Mouse (Mus musculus): ENCODE measurements around the gene Mroh8.
"Not testable (repeated sequence)": the region's sequence is repeated elsewhere in the genome, so short reads cannot be mapped to it uniquely, and the experiment has no call there.

The Mroh8 gene

GRCm38 (mm10) chr2:157288996-157289395 is 9.6 kb upstream of the Mroh8 start:
- DNase-seq (ENCODE audit: low read depth, low spot score) = no peak

GRCm38 (mm10) chr2:157287542-157287941 is 8.2 kb upstream of the Mroh8 start:
- DNase-seq (ENCODE audit: low read depth, low spot score) = peak; percentile 36

GRCm38 (mm10) chr2:157283321-157283720 is 4.0 kb upstream of the Mroh8 start:
- no peak for DNase-seq (ENCODE audit: low read depth, low spot score)

- peak; percentile 87 for DNase-seq (ENCODE audit: low read depth, low spot score)
Measured at GRCm38 (mm10) chr2:157278717-157279415, 483 bp downstream of the Mroh8 start, which contains the start of gene Rpn2. Rpn2 (plus strand) TSS chr2:157279017.

- DNase-seq (ENCODE audit: low read depth, low spot score) = no peak
Measured at GRCm38 (mm10) chr2:157263832-157264231, 15.5 kb downstream of the Mroh8 start.

GRCm38 (mm10) chr2:157263101-157263500 is 16.2 kb downstream of the Mroh8 start:
- no peak for DNase-seq (ENCODE audit: low read depth, low spot score)

GRCm38 (mm10) chr2:157262506-157262905 is 16.8 kb downstream of the Mroh8 start:
- DNase-seq (ENCODE audit: low read depth, low spot score) = no peak

GRCm38 (mm10) chr2:157261930-157262329 is 17.4 kb downstream of the Mroh8 start:
- DNase-seq (ENCODE audit: low read depth, low spot score) = no peak

- peak; percentile 18 for DNase-seq (ENCODE audit: low read depth, low spot score)
Measured at GRCm38 (mm10) chr2:157259720-157260119, 19.6 kb downstream of the Mroh8 start.

- DNase-seq (ENCODE audit: low read depth, low spot score) = no peak
Measured at GRCm38 (mm10) chr2:157248111-157248510, 31.2 kb downstream of the Mroh8 start.

GRCm38 (mm10) chr2:157245603-157246002 is 33.7 kb downstream of the Mroh8 start:
- DNase-seq (ENCODE audit: low read depth, low spot score) = no peak

GRCm38 (mm10) chr2:157245001-157245400 is 34.3 kb downstream of the Mroh8 start:
- DNase-seq (ENCODE audit: low read depth, low spot score) = no peak

- no peak for DNase-seq (ENCODE audit: low read depth, low spot score)
Measured at GRCm38 (mm10) chr2:157235946-157236345, 43.4 kb downstream of the Mroh8 start.

- not testable (repeated sequence) for DNase-seq (ENCODE audit: low read depth, low spot score)
Measured at GRCm38 (mm10) chr2:157221916-157222315, 57.4 kb downstream of the Mroh8 start.

- no peak for DNase-seq (ENCODE audit: low read depth, low spot score)
Measured at GRCm38 (mm10) chr2:157220108-157220507, 59.2 kb downstream of the Mroh8 start.

GRCm38 (mm10) chr2:157211731-157212130 is 67.6 kb downstream of the Mroh8 start:
- no peak for DNase-seq (ENCODE audit: low read depth, low spot score)

GRCm38 (mm10) chr2:157204366-157205218 is 74.8 kb downstream of the Mroh8 start, which contains the start of gene Rbl1:
Rbl1 (minus strand) TSS chr2:157204534.
- DNase-seq (ENCODE audit: low read depth, low spot score) = peak; percentile 90

- DNase-seq (ENCODE audit: low read depth, low spot score) = no peak
Measured at GRCm38 (mm10) chr2:157203459-157204365, 75.6 kb downstream of the Mroh8 start.

- DNase-seq (ENCODE audit: low read depth, low spot score) = no peak
Measured at GRCm38 (mm10) chr2:157203026-157203425, 76.3 kb downstream of the Mroh8 start.

GRCm38 (mm10) chr2:157202361-157202760 is 77.0 kb downstream of the Mroh8 start:
- DNase-seq (ENCODE audit: low read depth, low spot score) = no peak

GRCm38 (mm10) chr2:157201081-157201830 is 78.1 kb downstream of the Mroh8 start:
- no peak for DNase-seq (ENCODE audit: low read depth, low spot score)

Data from telencephalon, adult 2 months (tissue).